Mouse (Mus musculus) MN1 (cell line): ENCODE measurements around the gene Gm21440.
"Not testable (repeated sequence)": the region's sequence is repeated elsewhere in the genome, so short reads cannot be mapped to it uniquely, and the experiment has no call there.

ENCODE experiments used
- DNase-seq: peaks from one replicate; pipeline ENCODE4 v3.0.0-alpha.2; 2016; ENCODE audit warnings: low spot score

The Gm21440 gene

GRCm38 (mm10) chrY:13252091-13252490 lies at the start of gene Gm21440, which contains the start of gene Gm21454:
TSS of gene Gm21440 (plus strand) at chrY:13252391.
TSS of gene Gm21454 (plus strand) at chrY:13252442.
- DNase-seq = not testable (repeated sequence)

- DNase-seq = not testable (repeated sequence)
These were observed 28.4 kb upstream of the Gm21440 start, which contains the start of gene Gm21828 for GRCm38 (mm10) chrY:13223828-13224227. TSS of gene Gm21828 (minus strand) at chrY:13223928.
